Mouse (Mus musculus) right cerebral cortex, postnatal 10 days (tissue): ENCODE measurements around the gene Dtnbp1.

Source experiments
- DNase-seq, 2 experiments: peaks; one replicate each; pipeline ENCODE4 v3.0.0; 2021; ENCODE audit warnings: low spot score in 2 of 2

The Dtnbp1 gene

GRCm38 (mm10) chr13:45001911-45002615 lies at the start of gene Dtnbp1:
Gene Dtnbp1 (minus strand): TSS chr13:45002147.
- DNase-seq, result peak; percentile 65 to 81

- peak; percentile 49 to 74 for DNase-seq
Measured at GRCm38 (mm10) chr13:45049261-45050020, 47.5 kb upstream of the Dtnbp1 start.

DNA sequence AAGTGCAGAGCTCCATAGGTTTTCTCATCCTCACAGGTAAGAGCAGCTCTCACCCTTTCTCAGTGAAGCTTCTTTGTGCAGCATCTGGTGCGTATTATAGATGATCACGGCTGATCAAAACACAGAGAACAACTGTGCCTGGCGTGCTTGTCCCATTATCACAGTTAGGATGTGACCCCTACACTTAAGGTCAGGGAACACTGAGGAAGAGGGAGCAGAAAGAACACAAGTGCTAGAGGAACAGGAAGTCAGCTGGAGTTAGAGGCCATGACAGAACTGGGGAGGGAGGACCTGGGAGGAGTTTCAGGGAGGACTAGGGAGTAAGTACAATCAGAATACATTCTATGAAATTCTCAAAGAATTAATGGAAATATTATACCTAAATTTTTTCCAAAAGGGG lies 41.5 kb upstream of the Dtnbp1 start:
- no peak for DNase-seq

GRCm38 (mm10) chr13:45040741-45041140 lies 38.8 kb upstream of the Dtnbp1 start:
- no peak for DNase-seq

- DNase-seq, result no peak
Measured at GRCm38 (mm10) chr13:45040195-45040594, 38.2 kb upstream of the Dtnbp1 start.

- DNase-seq, result no peak
Measured at GRCm38 (mm10) chr13:45036417-45036816, 34.5 kb upstream of the Dtnbp1 start.

GRCm38 (mm10) chr13:45034759-45035158 lies 32.8 kb upstream of the Dtnbp1 start:
- DNase-seq, result no peak

GRCm38 (mm10) chr13:45033360-45033759 lies 31.4 kb upstream of the Dtnbp1 start:
- DNase-seq, result no peak

GRCm38 (mm10) chr13:45032484-45032883 lies 30.5 kb upstream of the Dtnbp1 start:
- no peak for DNase-seq

GRCm38 (mm10) chr13:45031748-45032147 lies 29.8 kb upstream of the Dtnbp1 start:
- no peak for DNase-seq

GRCm38 (mm10) chr13:45031314-45031713 lies 29.4 kb upstream of the Dtnbp1 start:
- no peak for DNase-seq

DNA sequence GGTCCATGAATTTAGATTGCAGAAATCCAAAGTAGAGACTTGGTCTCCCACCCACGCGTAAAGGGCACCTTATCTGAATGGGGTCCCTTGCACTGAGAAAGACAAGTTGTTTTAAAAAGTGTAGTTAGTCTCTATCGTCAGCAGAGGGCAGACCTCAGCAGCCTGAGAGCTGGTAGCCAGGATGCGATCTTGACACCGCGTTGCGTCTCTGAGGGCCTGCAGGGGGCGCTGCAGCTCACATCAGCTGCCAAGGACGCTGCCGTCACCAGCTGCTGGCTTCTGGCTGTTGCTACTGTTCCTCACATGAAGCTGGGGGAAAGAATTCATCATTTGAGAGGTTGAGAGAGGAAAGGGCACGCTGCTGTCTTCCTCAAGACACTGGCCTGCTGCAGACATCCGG lies 28.9 kb upstream of the Dtnbp1 start:
- DNase-seq, result peak; percentile 92 to 94

DNA sequence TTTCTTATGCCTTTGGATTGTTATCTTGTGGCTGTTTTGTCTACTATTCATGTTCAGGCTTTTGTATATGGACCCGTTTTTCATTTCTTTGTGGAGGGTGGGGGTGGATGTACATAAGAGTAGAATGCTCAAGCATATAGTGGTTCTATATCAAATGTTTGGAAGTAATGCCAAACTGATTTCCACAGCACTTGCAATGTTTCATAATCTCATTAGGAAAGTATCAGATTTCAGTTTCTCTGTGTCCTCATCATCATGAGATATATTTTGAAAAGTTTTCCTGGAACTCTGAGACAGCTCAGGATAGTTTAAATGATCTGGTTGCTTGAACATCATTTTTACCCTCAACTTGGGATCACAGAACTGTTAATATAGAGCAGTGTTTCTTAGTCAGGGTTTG lies 27.8 kb upstream of the Dtnbp1 start:
- no peak for DNase-seq

DNA sequence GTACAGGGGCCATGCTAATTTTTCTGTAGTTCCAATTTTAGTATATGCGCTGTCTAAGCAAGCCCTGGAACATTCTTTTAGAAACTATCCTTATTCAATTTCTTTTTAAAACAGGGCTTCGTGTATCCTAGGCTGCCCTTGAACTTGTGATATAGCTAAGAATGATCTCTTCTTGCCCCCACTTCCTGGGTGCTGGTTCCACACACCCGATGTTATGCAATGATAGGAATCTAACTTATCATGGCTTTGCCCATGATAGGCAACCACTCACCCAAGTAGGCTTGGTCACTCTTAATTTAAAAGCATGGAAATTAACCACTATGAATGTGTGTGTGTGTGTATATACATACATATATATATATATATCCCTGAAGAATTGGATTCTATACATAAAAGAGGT lies 24.3 kb upstream of the Dtnbp1 start:
- DNase-seq, result no peak

DNA sequence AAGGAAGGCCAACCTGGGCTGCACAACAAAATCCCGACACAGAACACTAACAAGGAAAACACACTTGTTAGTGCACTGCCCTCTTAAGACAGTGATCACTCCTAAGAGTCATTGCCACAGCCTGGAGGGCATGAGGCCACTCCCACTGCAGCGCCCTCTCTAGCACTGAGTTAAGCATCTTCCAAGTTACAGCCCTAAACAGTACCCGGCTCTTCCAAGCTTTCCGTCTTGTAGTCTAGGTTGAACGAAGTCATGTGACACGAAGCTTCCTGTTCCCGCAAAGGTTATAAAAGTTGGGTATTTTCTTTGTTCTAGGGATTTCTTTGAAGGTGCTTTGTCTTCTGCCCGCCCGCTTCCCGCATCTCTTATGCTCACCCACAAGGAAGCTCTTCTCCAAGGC lies 22.9 kb upstream of the Dtnbp1 start:
- no peak for DNase-seq

GRCm38 (mm10) chr13:45023356-45024150 lies 21.6 kb upstream of the Dtnbp1 start:
- DNase-seq, result no peak

- no peak for DNase-seq
Measured at GRCm38 (mm10) chr13:45008150-45008549, 6.2 kb upstream of the Dtnbp1 start.

DNA sequence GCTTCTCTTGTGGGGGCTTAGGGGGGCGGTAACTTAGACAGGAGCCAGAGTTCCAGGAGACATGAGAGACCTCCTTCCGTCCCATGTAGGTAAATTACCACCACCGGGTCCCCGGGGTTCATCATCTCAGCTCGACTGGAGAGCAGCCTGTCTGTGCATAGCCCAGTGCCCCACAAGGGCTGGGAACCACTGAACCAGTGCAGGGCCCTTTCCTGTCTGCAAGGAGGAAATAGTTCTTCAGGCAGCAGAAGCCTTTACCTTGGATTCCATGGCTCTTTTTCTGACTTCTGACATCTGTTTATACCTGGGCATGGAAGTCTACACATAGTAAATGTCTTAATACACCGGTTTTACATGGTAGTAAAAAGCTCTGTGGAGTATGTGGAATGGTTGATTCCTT lies 5.8 kb upstream of the Dtnbp1 start:
- no peak for DNase-seq

DNA sequence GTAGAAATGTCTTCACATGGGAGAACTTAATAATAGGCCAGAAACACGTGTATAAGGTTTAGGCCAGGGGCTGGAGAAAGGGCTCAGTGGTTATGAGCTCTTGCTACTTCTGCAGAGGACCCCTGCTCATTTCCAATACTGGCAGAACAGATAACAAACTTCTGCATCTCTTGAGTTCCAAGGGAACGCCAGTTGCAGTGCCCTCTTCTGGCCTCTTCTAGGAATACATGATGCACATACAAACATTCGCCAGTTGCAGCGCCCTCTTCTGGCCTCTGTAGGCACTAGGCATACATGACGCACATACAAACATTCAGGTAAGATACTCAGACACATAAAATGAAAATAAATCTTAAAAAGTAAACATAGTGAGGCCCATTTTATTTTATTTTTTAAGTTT lies 4.5 kb upstream of the Dtnbp1 start:
- no peak for DNase-seq

GRCm38 (mm10) chr13:45005861-45006260 lies 3.9 kb upstream of the Dtnbp1 start:
- peak in 1 of 2 experiments; percentile 35 for DNase-seq

DNA sequence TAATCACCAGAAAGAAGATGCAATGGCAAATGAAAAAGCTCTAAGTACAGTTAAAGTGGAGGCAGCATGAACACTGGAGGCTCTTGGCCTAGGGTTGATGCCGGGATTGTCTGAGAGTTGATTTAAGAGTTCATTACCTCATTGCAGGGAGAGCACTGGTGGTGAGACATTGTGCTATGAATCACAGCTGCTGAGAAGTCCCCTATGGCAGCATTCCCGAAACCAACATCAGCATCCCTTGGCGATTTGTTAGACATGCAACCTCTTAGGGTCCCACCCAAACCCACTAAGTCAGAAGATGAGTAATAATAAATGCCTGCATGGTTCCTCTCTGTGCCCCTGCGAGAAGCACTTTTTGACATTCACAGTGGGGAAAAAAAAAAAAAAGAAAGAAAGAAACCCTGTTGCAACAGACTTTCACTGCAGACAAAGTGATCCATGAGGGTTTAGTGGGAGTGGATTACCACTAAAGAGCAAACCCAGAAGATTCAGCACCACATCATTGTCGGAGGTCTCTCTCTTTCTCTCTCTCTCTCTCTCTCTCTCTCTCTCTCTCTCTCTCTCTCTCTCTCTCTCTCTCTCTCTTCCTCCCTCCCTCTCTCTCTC lies 3.1 kb upstream of the Dtnbp1 start:
- DNase-seq, result no peak

DNA sequence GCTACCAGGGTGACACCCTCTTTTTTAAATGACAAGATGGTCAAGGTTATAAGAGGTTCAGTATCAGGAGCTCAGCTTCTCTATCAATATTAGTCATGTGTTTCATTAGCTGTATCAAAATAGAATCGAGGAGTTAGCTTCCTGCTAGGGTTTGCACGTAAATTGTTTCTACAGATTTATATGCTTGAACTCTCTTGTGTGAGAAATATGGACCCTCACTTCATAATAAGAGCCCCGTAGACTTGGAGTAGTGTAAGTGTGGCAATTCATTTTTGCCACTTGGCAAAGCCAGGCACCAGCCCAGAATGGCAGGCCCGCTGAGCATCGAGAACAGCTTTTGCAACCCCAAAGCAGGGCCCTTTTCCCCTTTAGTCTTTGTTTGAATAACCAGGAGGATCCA lies 1.1 kb upstream of the Dtnbp1 start:
- DNase-seq, result no peak
